Mouse (Mus musculus) 3134 (cell line): ENCODE results near the gene Acp4.
"Not testable (repeated sequence)": the region's sequence is repeated elsewhere in the genome, so short reads cannot be mapped to it uniquely, and the experiment has no call there.

Experiments used
- DNase-seq: peaks from one replicate; pipeline ENCODE4 v3.0.0-alpha.2; 2011; ENCODE audit warnings: low spot score; ENCODE audit not compliant: insufficient read length; ENCODE audit errors: extremely low read depth

Acp4 gene

GRCm38 (mm10) chr7:44268117-44268516, 10.9 kb upstream of the Acp4 start:
- no peak for DNase-seq

GRCm38 (mm10) chr7:44262791-44263643, 5.8 kb upstream of the Acp4 start:
- peak; percentile 51 for DNase-seq

DNA sequence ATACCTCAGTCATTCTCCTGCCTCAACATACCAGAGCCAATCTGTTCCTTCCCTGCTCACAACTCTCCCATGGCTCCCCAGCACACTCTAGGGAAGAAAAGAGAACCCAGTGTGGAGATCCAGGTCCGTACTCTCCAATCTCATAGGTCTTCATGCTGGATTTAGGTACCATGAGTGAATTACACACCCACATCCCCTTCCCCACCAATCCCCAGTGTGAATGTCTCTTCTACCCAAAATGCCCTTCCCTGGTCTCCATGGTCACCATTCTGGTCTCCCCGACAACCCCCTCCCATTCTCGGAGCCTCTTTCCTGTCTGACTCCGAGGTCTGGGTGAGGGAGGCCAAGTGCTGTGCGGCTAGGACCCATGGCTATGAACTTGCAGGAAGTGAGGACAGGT, 4.0 kb upstream of the Acp4 start, which contains the start of gene Gm15517:
Gene Gm15517 (plus strand): TSS at position 301 of the 400 bp plus-strand sequence.
- DNase-seq: no peak

GRCm38 (mm10) chr7:44260410-44260809, 3.2 kb upstream of the Acp4 start:
- DNase-seq: peak; percentile 39

- no peak for DNase-seq
Measured at GRCm38 (mm10) chr7:44254930-44255329, 2.2 kb downstream of the Acp4 start.

- DNase-seq: no peak
Measured at GRCm38 (mm10) chr7:44253023-44253616, 4.1 kb downstream of the Acp4 start.

DNA sequence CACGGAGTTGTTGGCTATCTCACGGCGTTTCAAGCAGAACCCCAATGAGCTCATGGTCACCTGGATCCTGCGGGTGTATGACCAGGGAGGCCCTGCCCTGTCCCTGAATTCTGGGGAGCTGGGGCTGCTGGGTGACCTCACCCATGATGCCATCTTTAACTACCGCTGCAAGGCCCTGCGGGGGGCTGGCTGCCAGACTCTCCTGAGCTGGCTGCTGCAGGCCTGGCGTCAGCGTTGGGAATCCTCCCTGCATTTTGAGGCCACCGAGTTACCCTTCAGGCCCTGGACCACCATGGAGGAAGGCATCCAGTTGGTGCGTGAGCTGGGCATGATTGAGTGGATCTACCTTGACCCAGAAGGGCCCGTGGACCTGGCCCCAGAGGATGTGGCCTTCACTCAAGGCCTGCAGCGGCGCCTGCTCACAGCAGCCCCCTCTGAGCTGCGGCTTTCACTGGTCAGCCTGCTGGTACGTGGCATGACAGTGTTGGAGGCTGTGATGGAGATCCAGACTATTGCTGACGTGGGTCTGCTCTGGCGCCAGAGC, 6.4 kb downstream of the Acp4 start:
- not testable (repeated sequence) for DNase-seq

DNA sequence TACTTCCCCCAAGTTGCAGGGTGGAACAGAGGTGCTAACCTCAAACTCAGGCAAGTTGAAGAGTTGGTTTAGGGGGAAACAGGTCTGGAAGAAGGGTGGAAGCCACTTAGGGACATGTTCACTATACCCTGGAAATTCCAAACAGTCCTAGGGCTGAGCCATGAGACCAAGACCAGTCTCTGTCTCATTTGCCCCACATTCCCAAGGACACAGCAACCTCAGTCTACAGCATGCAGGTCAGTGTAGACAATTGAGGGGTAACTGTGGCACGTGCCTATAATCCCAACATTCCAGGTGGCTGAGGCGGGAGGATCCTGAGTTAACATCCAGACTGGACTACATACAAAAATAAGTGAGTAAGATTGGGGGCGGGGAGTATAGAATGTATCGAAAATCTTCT, 7.9 kb downstream of the Acp4 start:
- no peak for DNase-seq

DNA sequence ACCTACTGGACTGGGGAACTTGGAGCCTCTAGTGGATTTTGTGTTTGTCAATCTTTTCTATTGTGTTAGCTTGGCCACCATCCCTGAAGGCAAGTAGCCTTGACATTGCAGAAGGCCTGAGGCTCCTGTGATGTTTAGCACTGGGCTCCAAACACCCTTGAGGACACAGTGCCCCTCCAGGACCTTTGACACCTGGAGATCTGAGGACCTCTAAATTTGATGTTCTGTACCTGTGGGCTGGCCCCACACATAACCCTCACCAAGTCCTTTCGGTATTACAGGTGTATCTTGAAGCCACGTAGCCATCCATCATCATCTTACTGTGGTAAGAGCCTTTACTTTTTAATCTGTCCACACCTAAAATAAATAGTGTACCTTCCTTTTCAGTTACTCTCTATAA, 9.2 kb downstream of the Acp4 start:
- no peak for DNase-seq

DNA sequence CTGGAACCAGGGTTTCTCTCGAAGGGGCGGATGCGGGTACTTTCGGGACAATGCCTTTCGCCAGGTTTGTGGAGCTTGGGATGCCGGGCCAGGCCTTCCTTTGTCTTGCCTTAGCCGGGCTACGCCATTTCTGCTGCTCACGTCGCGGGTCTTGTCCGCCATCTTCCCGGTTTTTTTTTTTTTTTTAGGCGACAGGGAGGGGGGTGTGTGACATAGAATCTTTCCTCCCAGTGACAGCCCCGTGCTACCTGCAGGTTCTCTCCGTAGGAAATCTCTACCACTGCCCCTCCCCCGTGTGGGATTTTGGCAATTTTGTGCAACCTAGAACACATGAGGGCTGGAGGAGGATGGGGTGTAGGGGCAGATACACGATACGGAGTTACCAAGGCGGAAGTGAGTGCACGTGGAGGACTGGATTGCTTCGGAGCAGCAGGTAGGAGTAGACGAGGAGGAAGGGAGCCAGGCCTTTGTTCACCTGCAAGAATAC, 10.2 kb downstream of the Acp4 start:
- no peak for DNase-seq

DNA sequence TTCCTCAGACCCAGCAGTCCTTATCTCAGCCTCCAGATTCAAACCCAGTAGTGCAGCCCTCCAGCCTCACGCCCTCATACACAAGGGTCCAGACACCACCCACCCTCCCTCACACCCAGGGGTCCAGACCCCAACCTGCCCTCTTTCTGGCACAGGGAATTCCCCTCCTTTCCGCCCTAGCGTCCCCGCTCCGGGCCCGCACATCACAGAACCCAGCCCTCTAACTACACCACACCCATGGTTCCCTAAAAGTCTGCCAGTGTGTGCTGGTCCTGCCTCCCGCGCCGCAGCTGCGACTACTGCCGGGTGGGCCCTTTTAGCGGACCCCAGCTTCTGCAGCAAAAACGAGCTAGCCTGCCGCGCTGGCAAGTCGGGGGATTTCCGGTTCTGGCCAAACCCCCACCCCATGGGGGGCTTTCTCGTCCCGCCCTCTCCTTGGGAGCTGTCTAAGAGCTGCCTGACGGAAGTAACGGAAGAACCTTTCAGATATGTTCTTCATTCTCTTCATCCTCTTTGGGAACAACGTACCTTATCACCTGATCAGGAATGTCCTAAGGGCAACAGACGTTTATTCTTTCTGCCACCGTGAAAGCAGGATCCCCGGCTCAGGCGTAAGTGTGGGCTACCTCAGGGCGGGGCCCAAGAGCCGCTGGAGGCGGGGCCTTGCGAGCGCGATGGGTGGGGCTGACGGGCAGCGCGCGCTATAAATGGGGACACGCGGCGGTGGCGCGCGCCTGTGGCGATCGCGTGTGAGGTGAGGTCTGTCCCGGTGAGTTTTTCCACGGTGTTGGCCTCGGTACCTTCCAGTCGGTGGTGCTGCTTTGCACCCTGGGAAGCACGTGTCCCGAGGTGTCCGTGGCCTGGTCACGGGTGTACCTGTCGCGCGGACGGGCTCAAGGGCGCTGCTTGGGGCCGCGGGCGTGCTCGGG, 10.9 kb downstream of the Acp4 start, which contains the start of the genes 1700028J19Rik and 2410002F23Rik:
Gene 1700028J19Rik (minus strand): TSS at position 641 of the 929 bp plus-strand sequence.
Gene 2410002F23Rik (plus strand): TSS at position 668 of the 929 bp plus-strand sequence.
- DNase-seq: peak; percentile 84

- no peak for DNase-seq
Measured at GRCm38 (mm10) chr7:44244080-44244479, 13.1 kb downstream of the Acp4 start.

DNA sequence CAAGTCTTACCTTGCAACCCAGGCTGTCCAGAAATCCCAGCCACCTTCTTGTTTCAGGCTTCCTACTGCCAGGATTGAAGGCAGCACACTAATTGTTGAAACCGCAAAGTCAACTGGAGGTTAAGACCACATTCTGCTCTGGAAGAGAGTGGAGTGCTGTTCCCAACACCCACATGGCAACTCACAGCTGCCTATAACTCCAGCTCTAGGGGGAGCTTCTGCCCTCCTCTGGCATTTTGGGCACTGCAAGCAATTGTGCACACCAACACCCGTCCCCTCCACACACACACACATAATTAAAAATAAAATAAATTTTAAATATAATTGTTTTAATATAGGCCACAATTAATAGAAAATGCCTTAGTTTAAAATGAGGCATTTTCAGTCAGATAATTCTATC, 16.0 kb downstream of the Acp4 start:
- no peak for DNase-seq

DNA sequence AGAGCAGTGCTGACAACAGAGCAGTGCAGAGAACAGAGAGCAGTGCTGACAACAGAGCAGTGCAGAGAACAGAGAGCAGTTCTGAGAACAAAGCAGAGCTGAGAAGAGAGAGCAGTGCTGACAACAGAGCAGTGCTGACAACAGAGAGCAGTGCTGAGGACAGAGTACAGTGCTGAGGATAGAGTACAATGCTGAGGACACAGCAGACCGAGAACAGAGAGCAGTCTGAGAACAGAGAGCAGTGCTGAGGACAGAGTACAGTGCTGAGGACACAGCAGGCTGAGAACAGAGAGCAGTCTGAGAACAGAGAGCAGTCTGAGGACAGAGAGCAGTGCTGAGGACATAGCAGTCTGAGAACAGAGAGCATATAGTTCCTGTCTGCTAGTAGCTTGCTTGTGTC, 16.5 kb downstream of the Acp4 start:
- no peak for DNase-seq

- no peak for DNase-seq
Measured at GRCm38 (mm10) chr7:44239913-44240312, 17.3 kb downstream of the Acp4 start.

GRCm38 (mm10) chr7:44235909-44236308, 21.3 kb downstream of the Acp4 start, which contains the start of gene Gm36864:
Gene Gm36864, plus strand, starts transcription at chr7:44236177.
- no peak for DNase-seq

DNA sequence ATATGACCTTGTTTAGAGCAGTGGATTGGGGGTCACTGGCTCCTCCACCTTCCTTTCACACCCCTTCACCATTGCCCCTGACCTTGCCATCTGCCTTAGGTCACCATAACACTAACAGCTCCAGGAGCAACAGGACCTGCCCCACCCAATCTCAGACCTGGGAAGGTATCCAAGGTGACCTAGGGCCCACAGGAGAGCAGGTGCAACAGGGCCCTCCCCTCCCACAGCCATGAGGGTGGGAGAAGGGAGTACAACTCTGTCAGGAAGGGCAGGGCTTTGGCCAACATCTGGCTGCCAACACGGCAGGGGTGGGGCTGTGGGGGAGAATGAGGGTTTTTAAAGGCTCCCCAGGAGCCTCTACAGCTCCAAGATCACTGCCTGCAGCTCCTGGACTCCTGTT, 32.1 kb downstream of the Acp4 start, which contains the start of gene Klk1:
Gene Klk1 (plus strand): TSS at position 285 of the 400 bp plus-strand sequence.
- no peak for DNase-seq

DNA sequence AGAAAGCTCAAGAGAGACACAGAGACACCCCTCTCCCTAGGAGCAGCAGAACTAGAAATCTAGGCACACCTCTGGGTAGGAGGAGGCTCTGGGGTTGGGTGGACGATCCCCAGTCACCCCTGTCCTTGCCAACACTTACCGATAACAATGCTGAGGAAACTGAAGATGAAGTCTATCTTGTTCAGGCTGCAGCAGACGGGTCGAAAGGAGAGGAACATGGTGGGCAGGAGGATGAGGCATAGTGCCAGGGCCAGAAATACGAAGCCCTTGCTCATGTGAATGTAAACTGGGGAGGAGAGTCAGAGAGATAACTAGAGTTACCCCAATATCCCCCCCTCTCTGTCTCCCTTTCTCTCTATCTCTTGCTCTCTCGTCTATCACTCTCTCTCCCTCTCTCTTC, 34.8 kb downstream of the Acp4 start:
- not testable (repeated sequence) for DNase-seq

DNA sequence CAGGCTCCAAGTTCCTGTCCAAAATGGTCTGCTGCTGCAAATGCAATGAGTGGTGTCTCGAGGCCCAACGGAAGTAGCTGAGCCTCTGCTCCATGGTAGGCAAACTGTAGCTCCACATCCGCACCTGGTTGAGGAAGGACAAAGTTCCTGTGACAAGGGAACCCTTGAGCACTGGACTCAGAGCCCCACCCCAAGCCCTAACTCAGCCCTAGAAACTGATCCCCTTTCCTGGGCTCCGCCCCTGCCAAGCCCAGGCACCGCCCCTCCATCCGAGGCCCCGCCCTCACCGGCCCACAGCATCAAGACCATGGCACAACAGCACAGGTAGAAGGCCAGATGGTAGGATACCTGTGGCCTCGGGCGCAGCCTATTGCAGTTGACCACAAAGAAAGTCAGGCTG, 35.6 kb downstream of the Acp4 start:
- not testable (repeated sequence) for DNase-seq

DNA sequence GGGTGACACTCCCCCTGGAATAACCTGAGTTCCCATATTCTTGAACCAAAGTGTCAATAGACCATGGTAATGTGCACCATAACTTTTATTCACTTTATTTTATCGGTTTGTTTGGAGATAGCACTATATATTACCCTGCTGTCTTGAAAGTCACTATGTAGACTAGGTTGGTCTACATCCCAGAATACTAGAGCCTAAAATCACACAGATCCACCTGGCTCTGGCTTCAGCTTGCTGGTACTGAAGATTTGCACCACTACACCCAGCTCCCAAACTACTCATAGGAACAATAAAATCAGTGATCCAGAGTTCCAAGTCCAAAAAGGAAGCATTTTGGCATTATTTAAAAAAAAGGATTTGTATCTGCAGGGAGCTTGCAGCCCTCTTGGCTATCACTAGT, 41.5 kb downstream of the Acp4 start, which contains the start of gene Klk1b5:
Gene Klk1b5 (plus strand): TSS at position 301 of the 400 bp plus-strand sequence.
- no peak for DNase-seq
